Mouse (Mus musculus) hindbrain, postnatal 0 days (tissue): Measurements from ENCODE around the gene Camkmt. TPM values are rescaled to one million over a fixed set of nuclear protein-coding genes. Genes with fewer than 3 reads are reported as not detected.

Experiments
- ATAC-seq: fragments of 200-750 bp; cut with Nextera tagmentation; 2 replicates; pipeline ENCODE4 v1.8.0; 2017; ENCODE audit warnings: mild to moderate bottlenecking, moderate TSS enrichment, moderate library complexity
- DNase-seq: peaks from one replicate; pipeline ENCODE4 v3.0.0-alpha.2; 2015; ENCODE audit warnings: low spot score
- H3K27ac ChIP-seq: fragments of 300-500 bp; sonication (generic); 2 replicates; pipeline ENCODE4 v1.5.1; 2014; ENCODE audit warnings: mild to moderate bottlenecking
- H3K27me3 ChIP-seq: fragments of 300-500 bp; sonication (generic); 2 replicates; pipeline ENCODE4 v1.6.1; 2014; ENCODE audit warnings: low read length, mixed read lengths; ENCODE audit not compliant: insufficient read depth
- H3K36me3 ChIP-seq: fragments of 300-500 bp; sonication (generic); 2 replicates; pipeline ENCODE4 v1.6.1; 2014; ENCODE audit warnings: low read length, mixed read lengths; ENCODE audit not compliant: insufficient read depth
- H3K4me1 ChIP-seq: fragments of 300-500 bp; sonication (generic); 2 replicates; pipeline ENCODE4 v1.6.1; 2014; ENCODE audit warnings: antibody characterized with exemption, low read length, mixed read lengths; ENCODE audit not compliant: insufficient read depth
- H3K4me2 ChIP-seq: fragments of 300-500 bp; sonication (generic); 2 replicates; pipeline ENCODE4 v1.6.1; 2014; ENCODE audit warnings: low read depth, mild to moderate bottlenecking, low read length, moderate library complexity, mixed read lengths
- H3K4me3 ChIP-seq: fragments of 300-500 bp; sonication (generic); 2 replicates; pipeline ENCODE4 v1.5.1; 2014; ENCODE audit warnings: low read length
- H3K9ac ChIP-seq: fragments of 300-500 bp; sonication (generic); replicated peaks from 2 replicates; pipeline ENCODE4 v1.6.1; 2014; ENCODE audit warnings: mild to moderate bottlenecking, low read length, moderate library complexity, mixed read lengths
- H3K9me3 ChIP-seq: fragments of 300-500 bp; sonication (generic); 2 replicates; pipeline ENCODE4 v1.6.1; 2016; ENCODE audit warnings: low read length, mixed read lengths
- CTCF ChIP-seq: IDR thresholded peaks from 2 replicates; pipeline ENCODE4 v1.5.1; 2016; ENCODE audit warnings: antibody characterized with exemption, control low read depth, low read depth
- WGBS: fragments of 180-500 bp; shearing (Covaris S2); extraction: QIAGEN DNeasy Blood & Tissue Kit; methylation state at CpG from one replicate; pipeline ENCODE4 v1.1.7; 2014; 5-methylcytosine and 5-hydroxymethylcytosine counted together
- polyA plus RNA-seq: library from polyadenylated mRNA; unstranded; fragments of >200 nt; fragmentation: Nextera tagmentation; extraction: Ambion mirVana; gene quantifications from 2 replicates; pipeline ENCODE4 v1.2.1, GENCODE M21; 2015
- total RNA-seq: library from RNA; depleted of rRNA; stranded (reverse); fragments of >200 nt; gene quantifications from 2 replicates; pipeline ENCODE4 v1.2.3, GENCODE M21; 2014

Gene Camkmt
- total and polyA plus RNA-seq, 2 experiments from 2014 or later = 8.4 to 15.9 TPM

DNA sequence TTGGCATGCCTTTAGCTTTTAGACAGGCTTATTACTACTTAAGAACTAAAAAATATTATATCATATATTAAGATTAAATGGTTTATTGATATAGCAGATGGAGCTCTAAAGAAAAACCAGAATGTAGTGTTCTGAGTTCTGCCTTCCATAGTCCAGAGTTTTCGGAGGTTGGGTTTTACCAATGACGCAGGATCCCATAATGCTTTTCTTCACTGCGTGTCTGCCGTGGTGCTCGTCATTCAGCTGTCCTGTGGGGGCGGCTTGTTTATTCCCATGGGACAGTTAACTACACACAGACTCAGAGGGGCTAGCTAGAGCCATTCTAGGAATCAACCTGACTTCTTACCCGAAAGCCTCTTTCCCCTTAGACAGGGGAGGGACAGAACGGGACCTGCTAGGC is 69.2 kb downstream of the Camkmt start:
- H3K27ac ChIP-seq = no peak overlapping the region
- no peaks in the 10 kb centered on the region for H3K36me3 ChIP-seq
- WGBS = 79% methylated on average over 8 of the region's 8 CpGs
- no peaks in the 10 kb centered on the region for H3K9me3 ChIP-seq
- no peak overlapping the region for H3K9ac ChIP-seq
- TF ChIP-seq CTCF = no peak
- ATAC-seq (no peak), DNase-seq (no peak)
- no peak overlapping the region for H3K4me2 ChIP-seq
- H3K4me3 ChIP-seq = no peak overlapping the region
- H3K4me1 ChIP-seq = no peaks in the 10 kb centered on the region
- no peaks in the 10 kb centered on the region for H3K27me3 ChIP-seq

DNA sequence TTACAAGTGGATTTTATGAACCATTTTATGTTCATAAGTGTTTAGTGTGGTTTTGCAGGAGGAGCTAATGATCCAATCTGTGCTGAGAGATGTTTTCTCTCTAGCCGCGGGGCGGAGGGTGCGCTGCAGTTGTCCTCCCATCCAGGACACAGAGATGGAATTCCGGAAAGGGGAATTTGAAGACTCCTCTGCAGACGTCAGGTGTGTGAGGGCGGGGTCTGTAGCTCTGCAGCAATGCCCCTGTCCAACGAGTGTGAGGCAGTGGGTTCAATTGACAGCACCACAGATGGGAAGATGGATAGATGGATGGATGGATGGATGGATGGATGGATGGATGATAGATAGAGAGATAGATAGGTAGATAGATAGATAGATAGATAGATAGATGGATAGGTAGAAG is 70.4 kb downstream of the Camkmt start:
- DNase-seq (no peak), ATAC-seq (no peak)
- 95% methylated on average over 8 of the region's 8 CpGs for WGBS
- TF ChIP-seq CTCF = no peak
- Histone ChIP-seq H3K27me3 (no peaks in the 10 kb centered on the region), H3K4me2 (no peak overlapping the region), H3K9ac (no peak overlapping the region), H3K9me3 (no peaks in the 10 kb centered on the region), H3K4me3 (no peak overlapping the region), H3K36me3 (no peaks in the 10 kb centered on the region), H3K27ac (no peak overlapping the region), H3K4me1 (no peaks in the 10 kb centered on the region)

DNA sequence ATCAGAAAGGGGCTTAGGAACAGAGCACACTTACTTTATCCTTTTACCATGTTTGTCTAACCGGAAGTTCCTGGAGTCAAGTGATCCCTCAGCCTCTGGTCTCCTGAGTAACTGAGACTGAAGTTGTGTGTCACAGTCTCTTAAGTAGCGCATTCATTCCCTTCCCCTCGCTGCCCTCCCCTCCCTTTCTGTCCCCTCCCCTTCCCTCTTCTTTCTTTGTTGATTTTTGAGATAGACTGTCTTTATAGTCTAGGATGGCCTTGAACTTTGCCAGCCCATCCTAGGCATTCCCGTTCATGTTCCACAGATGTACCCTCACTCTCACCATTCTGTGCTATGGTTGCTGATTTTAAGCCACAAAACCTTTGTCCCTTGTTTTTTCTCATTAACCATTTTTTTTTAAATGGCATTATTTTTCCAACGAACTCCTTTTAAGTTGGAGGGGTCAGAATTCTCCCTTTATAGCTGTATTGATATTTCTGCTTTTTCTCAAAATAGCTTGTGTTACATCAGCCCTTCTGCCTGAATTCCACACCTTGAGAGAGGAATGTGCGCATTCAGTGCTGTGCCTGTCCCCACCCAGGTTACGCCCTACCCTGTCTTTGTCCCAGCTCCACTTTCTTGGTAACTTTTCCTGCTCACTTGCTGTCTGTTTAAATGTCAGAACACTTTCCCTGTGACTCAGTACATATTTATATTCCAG is 72.4 kb downstream of the Camkmt start:
- DNase-seq (no peak), ATAC-seq (no peak)
- Histone ChIP-seq H3K9me3 (no peaks in the 10 kb centered on the region), H3K4me1 (no peaks in the 10 kb centered on the region), H3K4me2 (no peak overlapping the region), H3K36me3 (no peaks in the 10 kb centered on the region), H3K4me3 (no peak overlapping the region), H3K27ac (no peak overlapping the region), H3K9ac (no peak overlapping the region), H3K27me3 (no peaks in the 10 kb centered on the region)
- 90% methylated on average over 7 of the region's 7 CpGs for WGBS
- no peak for TF ChIP-seq CTCF

DNA sequence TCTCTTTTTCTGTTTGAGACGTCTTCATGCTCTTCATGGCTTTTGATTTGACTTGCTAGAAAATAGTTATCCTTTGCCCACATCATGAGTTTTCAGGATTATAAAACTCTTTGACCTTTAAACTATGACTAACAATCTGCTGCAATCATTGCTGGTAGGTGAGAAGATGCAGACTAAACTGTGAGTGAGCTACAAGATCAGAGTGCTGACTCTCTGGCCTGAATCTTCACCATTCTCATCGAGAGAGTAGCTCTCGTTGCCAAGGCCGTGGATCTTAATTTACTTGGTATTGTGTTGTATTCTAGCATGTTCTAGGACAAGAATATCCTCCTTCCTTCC is 72.9 kb downstream of the Camkmt start:
- H3K9ac ChIP-seq = no peak overlapping the region
- no peak overlapping the region for H3K4me2 ChIP-seq
- no peak for DNase-seq
- H3K27ac ChIP-seq = no peak overlapping the region
- TF ChIP-seq CTCF = no peak
- no peaks in the 10 kb centered on the region for H3K36me3 ChIP-seq
- H3K27me3 ChIP-seq = no peaks in the 10 kb centered on the region
- H3K9me3 ChIP-seq = no peaks in the 10 kb centered on the region
- 90% methylated on average over 4 of the region's 4 CpGs for WGBS
- H3K4me1 ChIP-seq = no peaks in the 10 kb centered on the region
- H3K4me3 ChIP-seq = no peak overlapping the region
- ATAC-seq = no peak

DNA sequence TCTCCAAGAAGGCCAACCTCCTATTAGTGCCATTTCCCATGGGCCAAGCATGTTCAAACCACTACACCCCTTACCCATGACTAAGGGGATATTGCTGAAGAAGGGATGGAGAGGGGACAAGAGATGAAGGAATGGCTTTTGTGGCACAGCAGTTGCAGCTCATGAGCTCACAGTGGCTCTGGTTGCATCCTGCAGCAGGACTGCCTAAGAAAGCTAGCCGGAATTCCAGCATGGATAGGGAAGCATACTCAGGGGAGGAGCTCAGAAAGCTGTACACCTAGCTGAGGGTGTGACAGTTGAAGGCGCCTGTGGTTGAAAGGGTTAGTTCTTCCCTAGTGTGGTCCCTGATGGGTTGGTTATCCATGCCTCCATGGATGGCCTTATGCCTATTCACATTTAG is 78.4 kb downstream of the Camkmt start:
- no peak for ATAC-seq
- no peak overlapping the region for H3K27ac ChIP-seq

DNA sequence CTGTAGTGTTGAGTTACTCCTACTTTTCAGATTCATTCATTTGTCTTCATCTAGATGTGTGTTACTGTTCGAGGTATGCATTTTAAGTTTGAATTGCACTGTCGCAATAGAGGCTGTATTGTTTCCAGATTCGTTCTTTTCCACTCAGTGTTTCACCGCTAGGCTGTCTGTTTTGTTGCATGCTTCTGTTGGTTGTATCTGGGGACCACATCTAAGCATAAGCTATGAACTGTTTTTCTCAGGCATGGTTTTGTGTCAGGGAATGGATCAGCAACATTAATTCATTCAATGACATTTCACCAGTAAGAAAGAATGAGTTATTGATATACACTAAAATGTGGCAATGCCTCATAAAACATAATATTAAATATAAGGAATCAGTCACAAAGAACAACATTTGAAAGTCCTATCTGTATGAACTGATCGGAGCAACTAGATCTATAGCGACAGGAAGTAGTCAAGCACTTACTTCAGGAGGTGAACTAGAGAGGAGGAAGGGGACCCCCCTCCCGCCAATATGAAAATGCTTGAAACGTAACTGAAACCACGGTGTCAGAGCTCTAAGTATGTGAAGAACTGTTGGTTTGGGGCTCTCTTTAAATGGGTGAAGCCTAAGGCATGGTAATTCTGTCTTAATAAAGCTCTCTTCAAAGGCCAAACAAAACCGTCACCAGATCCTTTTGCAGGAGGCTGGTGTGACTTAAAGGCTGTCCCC is 80.3 kb downstream of the Camkmt start:
- Histone ChIP-seq H3K9ac (no peak overlapping the region), H3K4me1 (no peaks in the 10 kb centered on the region), H3K36me3 (no peaks in the 10 kb centered on the region), H3K4me2 (no peak overlapping the region), H3K27ac (no peak overlapping the region), H3K4me3 (no peak overlapping the region), H3K27me3 (no peaks in the 10 kb centered on the region), H3K9me3 (no peaks in the 10 kb centered on the region)
- no peak for TF ChIP-seq CTCF
- DNase-seq (no peak), ATAC-seq (no peak)
- 84% methylated on average over 10 of the region's 10 CpGs for WGBS

More for the DNA sequence above, 78.4 kb downstream of the Camkmt start:
- no peak for TF ChIP-seq CTCF
- H3K4me1 ChIP-seq = no peaks in the 10 kb centered on the region
- no peaks in the 10 kb centered on the region for H3K27me3 ChIP-seq
- H3K9me3 ChIP-seq = no peaks in the 10 kb centered on the region
- no peak overlapping the region for H3K9ac ChIP-seq
- no peaks in the 10 kb centered on the region for H3K36me3 ChIP-seq
- no peak overlapping the region for H3K4me3 ChIP-seq
- no peak for DNase-seq
- WGBS = 94% methylated on average over 2 of the region's 2 CpGs
- no peak overlapping the region for H3K4me2 ChIP-seq

DNA sequence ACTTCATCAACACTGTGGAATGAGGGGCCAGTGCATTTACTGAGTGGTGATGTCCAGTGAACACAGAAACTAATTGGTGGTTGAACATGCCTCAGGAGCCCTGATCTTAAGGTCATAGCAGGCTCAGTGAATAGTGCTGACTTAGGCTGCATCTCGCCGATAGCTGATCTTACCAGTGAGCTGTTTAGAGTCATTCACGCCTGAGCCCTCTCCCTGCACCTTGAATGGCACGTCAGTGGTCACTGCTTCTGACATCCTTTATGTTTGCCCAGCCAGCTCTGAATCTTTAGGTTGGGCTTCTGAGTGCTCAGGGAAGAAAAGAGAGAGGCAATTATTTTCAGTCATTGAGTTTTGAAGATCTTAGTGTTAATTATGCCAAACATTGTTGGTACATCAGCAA is 81.6 kb downstream of the Camkmt start:
- no peaks in the 10 kb centered on the region for H3K36me3 ChIP-seq
- TF ChIP-seq CTCF = no peak
- WGBS = 26% methylated on average over 4 of the region's 4 CpGs
- H3K27ac ChIP-seq = no peak overlapping the region
- DNase-seq (no peak), ATAC-seq (no peak)
- H3K4me3 ChIP-seq = no peak overlapping the region
- H3K4me1 ChIP-seq = no peaks in the 10 kb centered on the region
- H3K4me2 ChIP-seq = no peak overlapping the region
- no peak overlapping the region for H3K9ac ChIP-seq
- H3K27me3 ChIP-seq = no peaks in the 10 kb centered on the region
- no peaks in the 10 kb centered on the region for H3K9me3 ChIP-seq
